Mouse (Mus musculus) frontal cortex, postnatal 25 days (tissue): Measurements from ENCODE around the gene Enah.

Experiments used
- DNase-seq, 2 experiments: peaks; one replicate each; pipeline ENCODE4 v3.0.0; 2022; ENCODE audit warnings: low spot score in 2 of 2

The Enah gene

GRCm38 (mm10) chr1:181880752-181881325 lies 139.0 kb downstream of the Enah start:
- no peak for DNase-seq

- no peak for DNase-seq
Observed at GRCm38 (mm10) chr1:181878436-181878835, 141.4 kb downstream of the Enah start.

- DNase-seq, result no peak
Observed at GRCm38 (mm10) chr1:181877088-181877487, 142.7 kb downstream of the Enah start.

GRCm38 (mm10) chr1:181876656-181877055 lies 143.1 kb downstream of the Enah start:
- DNase-seq, result no peak

- DNase-seq, result no peak
Observed at GRCm38 (mm10) chr1:181873086-181873920, 146.5 kb downstream of the Enah start.

GRCm38 (mm10) chr1:181872639-181873038 lies 147.2 kb downstream of the Enah start:
- DNase-seq, result no peak

- no peak for DNase-seq
Observed at GRCm38 (mm10) chr1:181866429-181867280, 153.1 kb downstream of the Enah start.

GRCm38 (mm10) chr1:181865863-181866216 lies 153.9 kb downstream of the Enah start:
- DNase-seq, result no peak

- DNase-seq, result no peak
Observed at GRCm38 (mm10) chr1:181864971-181865862, 154.6 kb downstream of the Enah start.

GRCm38 (mm10) chr1:181863431-181863830 lies 156.4 kb downstream of the Enah start:
- DNase-seq, result no peak

- DNase-seq, result no peak
Observed at GRCm38 (mm10) chr1:181862676-181863374, 157.0 kb downstream of the Enah start.

- no peak for DNase-seq
Observed at GRCm38 (mm10) chr1:181861181-181861902, 158.4 kb downstream of the Enah start.

GRCm38 (mm10) chr1:181860659-181861058 lies 159.1 kb downstream of the Enah start:
- DNase-seq, result no peak

GRCm38 (mm10) chr1:181856329-181856728 lies 163.5 kb downstream of the Enah start:
- DNase-seq, result no peak

GRCm38 (mm10) chr1:181854829-181855228 lies 165.0 kb downstream of the Enah start:
- DNase-seq, result no peak

- DNase-seq, result no peak
Observed at GRCm38 (mm10) chr1:181853081-181853736, 166.6 kb downstream of the Enah start.

GRCm38 (mm10) chr1:181852466-181852865 lies 167.3 kb downstream of the Enah start:
- no peak for DNase-seq

GRCm38 (mm10) chr1:181851521-181852310 lies 168.1 kb downstream of the Enah start:
- DNase-seq, result peak in 1 of 2 experiments; percentile 21

GRCm38 (mm10) chr1:181850441-181850840 lies 169.3 kb downstream of the Enah start:
- DNase-seq, result no peak
